Mouse (Mus musculus): ENCODE results near the gene Ptprj.
A peak's percentile ranks its signal among the peaks of the same experiment; 100 is the strongest.

Ptprj gene

GRCm38 (mm10) chr2:90580236-90581005, at the start of gene Ptprj:
Gene Ptprj (minus strand): TSS chr2:90580647.
- peak; percentile 41 to 55 for DNase-seq (ENCODE audit: low spot score in 2 of 2)

GRCm38 (mm10) chr2:90629552-90629951, 49.1 kb upstream of the Ptprj start:
- DNase-seq (ENCODE audit: low spot score in 2 of 2): no peak

GRCm38 (mm10) chr2:90628261-90628660, 47.8 kb upstream of the Ptprj start:
- no peak for DNase-seq (ENCODE audit: low spot score in 2 of 2)

GRCm38 (mm10) chr2:90624920-90625319, 44.5 kb upstream of the Ptprj start:
- DNase-seq (ENCODE audit: low spot score in 2 of 2): peak in 1 of 2 experiments; percentile 68

GRCm38 (mm10) chr2:90624339-90624738, 43.9 kb upstream of the Ptprj start:
- DNase-seq (ENCODE audit: low spot score in 2 of 2): peak in 1 of 2 experiments; percentile 16

- no peak for DNase-seq (ENCODE audit: low spot score in 2 of 2)
These were observed 40.4 kb upstream of the Ptprj start for GRCm38 (mm10) chr2:90620815-90621214.

GRCm38 (mm10) chr2:90619648-90620047, 39.2 kb upstream of the Ptprj start:
- DNase-seq (ENCODE audit: low spot score in 2 of 2): no peak

- no peak for DNase-seq (ENCODE audit: low spot score in 2 of 2)
These were observed 34.3 kb upstream of the Ptprj start for GRCm38 (mm10) chr2:90614651-90615171.

GRCm38 (mm10) chr2:90613591-90613990, 33.1 kb upstream of the Ptprj start:
- no peak for DNase-seq (ENCODE audit: low spot score in 2 of 2)

GRCm38 (mm10) chr2:90613006-90613405, 32.6 kb upstream of the Ptprj start:
- no peak for DNase-seq (ENCODE audit: low spot score in 2 of 2)

- DNase-seq (ENCODE audit: low spot score in 2 of 2): no peak
These were observed 31.6 kb upstream of the Ptprj start for GRCm38 (mm10) chr2:90611959-90612571.

GRCm38 (mm10) chr2:90601056-90601455, 20.6 kb upstream of the Ptprj start:
- DNase-seq (ENCODE audit: low spot score in 2 of 2): no peak

GRCm38 (mm10) chr2:90588141-90588540, 7.7 kb upstream of the Ptprj start:
- no peak for DNase-seq (ENCODE audit: low spot score in 2 of 2)

GRCm38 (mm10) chr2:90584506-90584905, 4.1 kb upstream of the Ptprj start:
- DNase-seq (ENCODE audit: low spot score in 2 of 2): no peak

- no peak for DNase-seq (ENCODE audit: low spot score in 2 of 2)
These were observed 3.2 kb upstream of the Ptprj start for GRCm38 (mm10) chr2:90583628-90584131.

GRCm38 (mm10) chr2:90582814-90583213, 2.4 kb upstream of the Ptprj start:
- DNase-seq (ENCODE audit: low spot score in 2 of 2): no peak

GRCm38 (mm10) chr2:90582311-90582710, 1.9 kb upstream of the Ptprj start:
- no peak for DNase-seq (ENCODE audit: low spot score in 2 of 2)

GRCm38 (mm10) chr2:90581796-90582125, 1.3 kb upstream of the Ptprj start:
- DNase-seq (ENCODE audit: low spot score in 2 of 2): no peak

GRCm38 (mm10) chr2:90581006-90581795, 754 bp upstream of the Ptprj start:
- DNase-seq (ENCODE audit: low spot score in 2 of 2): no peak

GRCm38 (mm10) chr2:90579728-90580235, 665 bp downstream of the Ptprj start:
- DNase-seq (ENCODE audit: low spot score in 2 of 2): peak in 1 of 2 experiments; percentile 69

GRCm38 (mm10) chr2:90579038-90579727, 1.3 kb downstream of the Ptprj start:
- DNase-seq (ENCODE audit: low spot score in 2 of 2): no peak
